Mouse (Mus musculus): ENCODE results near the gene Dclk1. TPM values are rescaled to one million over a fixed set of nuclear protein-coding genes. Genes with fewer than 3 reads are reported as not detected.

The Dclk1 gene
- polyA plus RNA-seq, 1 experiment from 2014 or later: 18.7 TPM

DNA sequence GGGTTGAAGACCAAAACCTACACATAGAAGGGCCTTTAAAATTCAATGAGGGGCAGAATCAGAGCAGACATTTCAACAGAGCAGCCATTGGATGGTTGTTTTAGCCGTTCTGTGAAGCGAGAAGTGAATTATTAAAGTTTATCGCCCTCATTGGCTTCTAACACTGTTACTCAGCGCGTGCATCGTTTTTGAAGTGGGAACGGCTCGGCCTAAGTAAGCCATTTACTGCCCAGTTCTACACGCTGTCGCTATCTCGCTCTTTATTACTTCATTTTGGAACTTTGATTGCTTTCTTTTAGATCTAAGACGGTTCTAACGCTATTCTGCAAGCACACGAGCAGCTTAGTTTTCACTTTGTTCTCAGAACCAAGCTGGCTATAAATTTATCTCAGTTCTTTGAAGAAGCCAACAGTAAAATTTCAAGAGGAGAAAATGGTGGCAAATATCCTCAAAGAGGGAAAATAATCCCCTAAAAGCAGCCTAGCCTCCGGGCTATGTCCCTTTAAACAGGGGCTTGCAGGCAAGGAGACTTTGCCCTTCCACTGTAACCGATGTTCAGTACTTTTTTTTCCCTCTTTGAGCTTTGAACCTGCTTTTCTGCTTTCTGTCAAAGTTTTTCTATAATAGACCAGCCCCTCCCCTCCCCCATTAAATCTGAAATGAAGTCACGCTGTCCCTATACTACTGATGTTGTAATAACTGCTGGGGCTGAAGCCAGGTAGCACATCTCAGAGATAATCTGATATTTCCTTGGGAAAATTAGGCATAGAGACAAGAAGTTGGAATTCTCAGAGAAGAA lies 290.2 kb downstream of the Dclk1 start:
- no peaks in the 10 kb centered on the region for H3K27me3 ChIP-seq (ENCODE audit: control insufficient read depth, insufficient read depth, low read length)
- 0 out of 2 replicates have a peak, but pooled peaks cover 4% of the 10 kb centered on the region for H3K4me1 ChIP-seq (ENCODE audit: control insufficient read depth, insufficient read depth, low read length)
- 87% methylated on average over 17 of the region's 17 CpGs for WGBS
- H3K27ac ChIP-seq (ENCODE audit: low read length): no peak overlapping the region
- no peak overlapping the region for H3K9ac ChIP-seq (replicated peaks; ENCODE audit: low read depth, low read length)
- H3K4me3 ChIP-seq (ENCODE audit: low read depth, low read length): no peak overlapping the region
- no peak for ATAC-seq (ENCODE audit: insufficient number of reproducible peaks, insufficient read depth, low FRiP score, low read depth)
- no peaks in the 10 kb centered on the region for H3K9me3 ChIP-seq (ENCODE audit: control insufficient read depth, low read depth, low read length)
- H3K36me3 ChIP-seq (ENCODE audit: control insufficient read depth, insufficient read depth, low read length): no peaks in the 10 kb centered on the region
- H3K4me2 ChIP-seq (replicated peaks; ENCODE audit: low read depth, low read length): no peak overlapping the region

DNA sequence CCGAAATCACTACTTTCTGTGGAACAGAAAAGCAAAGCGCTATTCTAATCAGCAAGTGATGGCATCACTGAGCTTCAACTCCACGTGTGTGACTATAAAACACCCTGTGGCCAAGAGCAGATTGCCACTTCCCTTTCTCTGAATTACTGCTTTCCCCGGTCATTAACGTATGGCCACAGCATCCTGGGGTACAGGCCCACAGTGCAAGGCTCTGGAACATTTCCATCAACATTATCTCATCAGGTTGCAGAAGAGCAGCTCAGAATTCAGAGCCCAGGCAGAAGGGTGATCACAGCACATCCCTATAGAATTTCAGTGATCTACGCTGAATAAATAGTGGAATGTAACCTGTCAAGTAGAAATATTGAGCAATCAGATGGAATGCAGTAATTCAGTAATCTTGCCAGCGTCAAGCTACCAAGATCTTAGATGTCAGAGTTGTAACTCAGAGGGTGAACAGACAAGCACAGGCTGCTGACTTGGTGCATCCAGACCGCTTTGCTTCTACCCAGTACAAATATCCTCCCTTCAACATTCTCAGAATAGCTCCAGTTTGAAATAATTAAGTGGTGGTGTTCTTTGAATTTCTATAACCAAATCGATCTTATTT lies 293.5 kb downstream of the Dclk1 start:
- no peak overlapping the region for H3K4me3 ChIP-seq (ENCODE audit: low read depth, low read length)
- H3K27me3 ChIP-seq (ENCODE audit: control insufficient read depth, insufficient read depth, low read length): no peaks in the 10 kb centered on the region
- no peaks in the 10 kb centered on the region for H3K9me3 ChIP-seq (ENCODE audit: control insufficient read depth, low read depth, low read length)
- no peak overlapping the region for H3K27ac ChIP-seq (ENCODE audit: low read length)
- no peak for ATAC-seq (ENCODE audit: insufficient number of reproducible peaks, insufficient read depth, low FRiP score, low read depth)
- no peaks in the 10 kb centered on the region for H3K36me3 ChIP-seq (ENCODE audit: control insufficient read depth, insufficient read depth, low read length)
- 0 out of 2 replicates have a peak, but pooled peaks cover 4% of the 10 kb centered on the region for H3K4me1 ChIP-seq (ENCODE audit: control insufficient read depth, insufficient read depth, low read length)
- WGBS: 68% methylated on average over 9 of the region's 9 CpGs
- H3K4me2 ChIP-seq (replicated peaks; ENCODE audit: low read depth, low read length): no peak overlapping the region
- H3K9ac ChIP-seq (replicated peaks; ENCODE audit: low read depth, low read length): no peak overlapping the region

DNA sequence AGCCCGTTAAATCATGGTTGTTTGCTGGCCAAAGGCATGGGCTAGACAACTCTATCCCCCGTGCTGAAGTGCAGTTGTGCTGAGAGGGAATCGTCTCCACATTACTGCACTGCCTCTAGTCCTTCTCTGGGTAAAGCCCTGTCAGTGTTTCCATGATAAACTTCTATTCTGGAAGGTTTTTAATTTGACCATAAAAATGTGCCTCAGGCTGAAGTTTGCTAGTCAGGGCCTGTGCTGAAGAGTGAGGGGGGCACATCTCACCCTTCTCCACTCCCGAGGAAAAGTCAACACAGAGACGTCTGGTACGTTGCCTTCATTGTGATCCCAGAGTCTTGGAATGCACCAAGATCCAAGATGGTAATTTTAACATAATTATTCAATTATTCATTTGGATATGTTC lies 294.7 kb downstream of the Dclk1 start:
- H3K4me3 ChIP-seq (ENCODE audit: low read depth, low read length): no peak overlapping the region
- ATAC-seq (ENCODE audit: insufficient number of reproducible peaks, insufficient read depth, low FRiP score, low read depth): no peak
- H3K27me3 ChIP-seq (ENCODE audit: control insufficient read depth, insufficient read depth, low read length): no peaks in the 10 kb centered on the region
- H3K9me3 ChIP-seq (ENCODE audit: control insufficient read depth, low read depth, low read length): no peaks in the 10 kb centered on the region
- H3K27ac ChIP-seq (ENCODE audit: low read length): no peak overlapping the region
- 42% methylated on average over 6 of the region's 6 CpGs for WGBS
- no peak overlapping the region for H3K9ac ChIP-seq (replicated peaks; ENCODE audit: low read depth, low read length)
- 0 out of 2 replicates have a peak, but pooled peaks cover 4% of the 10 kb centered on the region for H3K4me1 ChIP-seq (ENCODE audit: control insufficient read depth, insufficient read depth, low read length)
- H3K36me3 ChIP-seq (ENCODE audit: control insufficient read depth, insufficient read depth, low read length): no peaks in the 10 kb centered on the region
- no peak overlapping the region for H3K4me2 ChIP-seq (replicated peaks; ENCODE audit: low read depth, low read length)

DNA sequence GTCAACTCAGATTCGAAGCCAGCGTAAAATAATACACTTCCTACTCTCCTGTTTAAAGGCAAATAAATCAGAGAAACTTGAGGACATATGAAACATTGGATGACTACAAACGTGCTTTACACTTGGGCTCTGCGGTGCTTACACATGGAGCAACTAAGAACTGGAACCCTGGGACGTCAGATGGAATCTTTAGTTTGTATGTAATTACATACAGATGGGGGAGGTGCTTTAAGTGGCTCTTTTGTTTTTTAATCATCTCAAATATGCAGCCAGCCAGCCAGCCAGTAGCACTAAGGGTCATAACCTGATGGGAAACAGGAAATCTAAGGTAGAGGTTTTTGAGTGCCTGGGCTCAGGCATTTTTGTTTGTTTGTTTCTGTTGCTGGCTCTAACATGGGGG lies 295.6 kb downstream of the Dclk1 start:
- H3K4me2 ChIP-seq (replicated peaks; ENCODE audit: low read depth, low read length): no peak overlapping the region
- H3K9me3 ChIP-seq (ENCODE audit: control insufficient read depth, low read depth, low read length): no peaks in the 10 kb centered on the region
- 0 out of 2 replicates have a peak, but pooled peaks cover 4% of the 10 kb centered on the region for H3K4me1 ChIP-seq (ENCODE audit: control insufficient read depth, insufficient read depth, low read length)
- H3K27ac ChIP-seq (ENCODE audit: low read length): no peak overlapping the region
- 66% methylated on average over 5 of the region's 5 CpGs for WGBS
- no peak overlapping the region for H3K4me3 ChIP-seq (ENCODE audit: low read depth, low read length)
- no peaks in the 10 kb centered on the region for H3K27me3 ChIP-seq (ENCODE audit: control insufficient read depth, insufficient read depth, low read length)
- ATAC-seq (ENCODE audit: insufficient number of reproducible peaks, insufficient read depth, low FRiP score, low read depth): no peak
- no peaks in the 10 kb centered on the region for H3K36me3 ChIP-seq (ENCODE audit: control insufficient read depth, insufficient read depth, low read length)
- no peak overlapping the region for H3K9ac ChIP-seq (replicated peaks; ENCODE audit: low read depth, low read length)

GRCm38 (mm10) chr3:55539400-55539799 lies 297.2 kb downstream of the Dclk1 start:
- ATAC-seq (ENCODE audit: insufficient number of reproducible peaks, insufficient read depth, low FRiP score, low read depth): no peak
- no peaks in the 10 kb centered on the region for H3K9me3 ChIP-seq (ENCODE audit: control insufficient read depth, low read depth, low read length)
- H3K9ac ChIP-seq (replicated peaks; ENCODE audit: low read depth, low read length): no peak overlapping the region
- no peak overlapping the region for H3K4me2 ChIP-seq (replicated peaks; ENCODE audit: low read depth, low read length)
- no peaks in the 10 kb centered on the region for H3K27me3 ChIP-seq (ENCODE audit: control insufficient read depth, insufficient read depth, low read length)
- 77% methylated on average over 4 of the region's 4 CpGs for WGBS
- no peak overlapping the region for H3K27ac ChIP-seq (ENCODE audit: low read length)
- peaks cover 8% of the 10 kb centered on the region; the same call in 1 of the 2 replicates for H3K4me1 ChIP-seq (ENCODE audit: control insufficient read depth, insufficient read depth, low read length)
- no peaks in the 10 kb centered on the region for H3K36me3 ChIP-seq (ENCODE audit: control insufficient read depth, insufficient read depth, low read length)
- no peak overlapping the region for H3K4me3 ChIP-seq (ENCODE audit: low read depth, low read length)

GRCm38 (mm10) chr3:55539811-55540293 lies 297.7 kb downstream of the Dclk1 start:
- Histone ChIP-seq H3K4me2 (replicated peaks; ENCODE audit: low read depth, low read length) (no peak overlapping the region), H3K27ac (ENCODE audit: low read length) (no peak overlapping the region), H3K27me3 (ENCODE audit: control insufficient read depth, insufficient read depth, low read length) (no peaks in the 10 kb centered on the region), H3K4me1 (ENCODE audit: control insufficient read depth, insufficient read depth, low read length) (peaks cover 10% of the 10 kb centered on the region; the same call in 1 of the 2 replicates), H3K9me3 (ENCODE audit: control insufficient read depth, low read depth, low read length) (no peaks in the 10 kb centered on the region), H3K4me3 (ENCODE audit: low read depth, low read length) (no peak overlapping the region), H3K9ac (replicated peaks; ENCODE audit: low read depth, low read length) (no peak overlapping the region), H3K36me3 (ENCODE audit: control insufficient read depth, insufficient read depth, low read length) (no peaks in the 10 kb centered on the region)
- 76% methylated on average over 12 of the region's 12 CpGs for WGBS
- ATAC-seq (ENCODE audit: insufficient number of reproducible peaks, insufficient read depth, low FRiP score, low read depth): no peak

GRCm38 (mm10) chr3:55540406-55541140 lies 298.4 kb downstream of the Dclk1 start:
- Histone ChIP-seq H3K9ac (replicated peaks; ENCODE audit: low read depth, low read length) (no peak overlapping the region), H3K27ac (ENCODE audit: low read length) (no peak overlapping the region), H3K4me1 (ENCODE audit: control insufficient read depth, insufficient read depth, low read length) (peaks cover 10% of the 10 kb centered on the region; the same call in 1 of the 2 replicates), H3K36me3 (ENCODE audit: control insufficient read depth, insufficient read depth, low read length) (no peaks in the 10 kb centered on the region), H3K9me3 (ENCODE audit: control insufficient read depth, low read depth, low read length) (no peaks in the 10 kb centered on the region), H3K4me3 (ENCODE audit: low read depth, low read length) (no peak overlapping the region), H3K27me3 (ENCODE audit: control insufficient read depth, insufficient read depth, low read length) (no peaks in the 10 kb centered on the region), H3K4me2 (replicated peaks; ENCODE audit: low read depth, low read length) (no peak overlapping the region)
- no peak for ATAC-seq (ENCODE audit: insufficient number of reproducible peaks, insufficient read depth, low FRiP score, low read depth)
- 89% methylated on average over 6 of the region's 6 CpGs for WGBS

DNA sequence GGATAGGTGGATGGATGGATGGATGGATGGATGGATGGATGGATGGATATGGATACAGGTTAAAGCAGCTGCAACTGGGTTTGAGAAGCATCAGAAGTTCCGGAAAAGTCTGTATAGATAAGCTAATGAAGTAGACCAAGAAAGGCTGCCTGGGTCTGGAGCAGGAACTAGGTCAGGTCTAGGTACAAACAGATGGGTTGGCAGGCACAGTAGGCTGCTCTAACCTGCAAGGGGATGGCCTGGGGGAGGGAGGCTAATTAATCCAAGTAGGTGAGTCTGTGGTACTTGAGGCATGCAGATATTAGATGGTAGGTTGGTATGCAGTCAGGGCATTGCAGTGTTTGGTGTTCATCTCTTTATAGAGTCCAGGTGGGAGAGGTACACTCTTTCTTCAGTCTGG lies 299.6 kb downstream of the Dclk1 start:
- Histone ChIP-seq H3K4me3 (ENCODE audit: low read depth, low read length) (no peak overlapping the region), H3K4me2 (replicated peaks; ENCODE audit: low read depth, low read length) (no peak overlapping the region), H3K9me3 (ENCODE audit: control insufficient read depth, low read depth, low read length) (no peaks in the 10 kb centered on the region), H3K27me3 (ENCODE audit: control insufficient read depth, insufficient read depth, low read length) (no peaks in the 10 kb centered on the region), H3K36me3 (ENCODE audit: control insufficient read depth, insufficient read depth, low read length) (no peaks in the 10 kb centered on the region), H3K27ac (ENCODE audit: low read length) (no peak overlapping the region), H3K9ac (replicated peaks; ENCODE audit: low read depth, low read length) (no peak overlapping the region), H3K4me1 (ENCODE audit: control insufficient read depth, insufficient read depth, low read length) (peaks cover 7% of the 10 kb centered on the region; the same call in 1 of the 2 replicates)
- no peak for ATAC-seq (ENCODE audit: insufficient number of reproducible peaks, insufficient read depth, low FRiP score, low read depth)
- WGBS: 83% methylated on average over 1 of the region's 1 CpGs
